8 mouse cellular contexts compared by ENCODE assay signal in genomic region chr14:71327621-71328020, GRCm38 (mm10).
"Had no signal": no experiment of that assay in that cellular context is flagged by ENCODE, and none has a peak within 500 bp of the region (broad histone marks: within the 10 kb centered on the region; RNA-seq: fewer than 3 reads in every experiment).

No protein-coding gene starts in this region.

- DNase-seq: kidney, postnatal 10 days; kidney, postnatal 4 days; lung, embryonic 14.5 days; lung, postnatal 10 days; lung, postnatal 4 days; right cerebral cortex, postnatal 14 days; thymus, adult 2 months; thymus, postnatal 25 days had no signal
